Mouse (Mus musculus) embryonic facial prominence, embryonic 14.5 days (tissue): Measurements from ENCODE around the gene Olfr104-ps. TPM values are rescaled to one million over a fixed set of nuclear protein-coding genes. Genes with fewer than 3 reads are reported as not detected.

ENCODE experiments used
- ATAC-seq: fragments of 200-750 bp; cut with Nextera tagmentation; 2 replicates; pipeline ENCODE4 v1.8.0; 2017; ENCODE audit warnings: low read depth, moderate number of reproducible peaks, moderate TSS enrichment
- DNase-seq: peaks from one replicate; pipeline ENCODE4 v3.0.0-alpha.2; 2015; ENCODE audit warnings: low spot score
- H3K27ac ChIP-seq: fragments of 300-500 bp; sonication (generic); replicated peaks from 2 replicates; pipeline ENCODE4 v1.5.1; 2014; ENCODE audit warnings: low read depth, mild to moderate bottlenecking, low read length, moderate library complexity
- H3K27me3 ChIP-seq: fragments of 300-500 bp; sonication (generic); replicated peaks from 2 replicates; pipeline ENCODE4 v1.6.1; 2014; ENCODE audit warnings: low read length; ENCODE audit not compliant: control insufficient read depth, insufficient read depth
- H3K36me3 ChIP-seq: fragments of 300-500 bp; sonication (generic); 2 replicates; pipeline ENCODE4 v1.6.1; 2014; ENCODE audit warnings: low read length, mixed read lengths; ENCODE audit not compliant: control insufficient read depth, insufficient read depth
- H3K4me1 ChIP-seq: fragments of 300-500 bp; sonication (generic); 2 replicates; pipeline ENCODE4 v1.6.1; 2014; ENCODE audit warnings: antibody characterized with exemption, low read length; ENCODE audit not compliant: control insufficient read depth, insufficient read depth
- H3K4me2 ChIP-seq: fragments of 300-500 bp; sonication (generic); 2 replicates; pipeline ENCODE4 v1.6.1; 2014; ENCODE audit warnings: low read depth, mild to moderate bottlenecking, low read length, moderate library complexity, mixed read lengths
- H3K4me3 ChIP-seq: fragments of 300-500 bp; sonication (generic); 2 replicates; pipeline ENCODE4 v1.5.1; 2014; ENCODE audit warnings: low read depth, mild to moderate bottlenecking, low read length
- H3K9ac ChIP-seq: fragments of 300-500 bp; sonication (generic); 2 replicates; pipeline ENCODE4 v1.6.1; 2014; ENCODE audit warnings: low read depth, mild to moderate bottlenecking, low read length, moderate library complexity, mixed read lengths
- H3K9me3 ChIP-seq: fragments of 300-500 bp; sonication (generic); 2 replicates; pipeline ENCODE4 v1.6.1; 2016; ENCODE audit warnings: low read length; ENCODE audit not compliant: control insufficient read depth
- WGBS: fragments of 180-500 bp; shearing (Covaris S2); extraction: QIAGEN DNeasy Blood & Tissue Kit; methylation state at CpG from one replicate; pipeline ENCODE4 v1.1.7; 2014; 5-methylcytosine and 5-hydroxymethylcytosine counted together
- polyA plus RNA-seq: library from polyadenylated mRNA; unstranded; fragments of >200 nt; fragmentation: Nextera tagmentation; extraction: Ambion mirVana; gene quantifications from 2 replicates; pipeline ENCODE4 v1.2.1, GENCODE M21; 2014

The Olfr104-ps gene
- polyA plus RNA-seq: 0.08 TPM in 1 of 2 replicates, not detected in the other

DNA sequence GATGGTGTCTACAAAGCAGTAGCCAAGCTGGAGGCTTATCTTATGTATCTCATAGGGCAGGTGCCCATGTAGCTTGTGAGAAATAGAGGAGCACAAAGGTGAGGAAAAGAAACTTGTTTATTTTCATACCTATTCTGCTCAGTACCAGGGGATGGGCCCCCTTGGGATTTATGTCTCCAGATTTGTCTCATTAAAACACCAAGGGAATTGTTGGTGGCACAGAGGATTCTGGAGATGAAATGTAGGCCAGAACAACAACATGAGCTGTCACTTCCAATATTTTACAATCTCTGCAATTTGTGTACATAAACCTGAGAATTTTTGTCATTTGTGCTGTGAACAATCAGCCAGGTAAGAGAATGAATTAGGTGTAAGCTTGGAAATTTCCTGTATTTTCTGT is at the start of gene Olfr104-ps:
Gene Olfr104-ps (plus strand): TSS at position 301 of the 400 bp plus-strand sequence.
- Histone ChIP-seq H3K27me3 (no peaks in the 10 kb centered on the region), H3K27ac (no peak within 1 kb of the TSS), H3K9me3 (0 out of 2 replicates have a peak, but pooled peaks cover 6% of the 10 kb centered on the region), H3K4me2 (no peak within 1 kb of the TSS), H3K4me1 (no peaks in the 10 kb centered on the region), H3K4me3 (no peak within 1 kb of the TSS), H3K9ac (no peak within 1 kb of the TSS), H3K36me3 (no peaks in the 10 kb centered on the region)
- no peak for ATAC-seq
- no peak for DNase-seq

DNA sequence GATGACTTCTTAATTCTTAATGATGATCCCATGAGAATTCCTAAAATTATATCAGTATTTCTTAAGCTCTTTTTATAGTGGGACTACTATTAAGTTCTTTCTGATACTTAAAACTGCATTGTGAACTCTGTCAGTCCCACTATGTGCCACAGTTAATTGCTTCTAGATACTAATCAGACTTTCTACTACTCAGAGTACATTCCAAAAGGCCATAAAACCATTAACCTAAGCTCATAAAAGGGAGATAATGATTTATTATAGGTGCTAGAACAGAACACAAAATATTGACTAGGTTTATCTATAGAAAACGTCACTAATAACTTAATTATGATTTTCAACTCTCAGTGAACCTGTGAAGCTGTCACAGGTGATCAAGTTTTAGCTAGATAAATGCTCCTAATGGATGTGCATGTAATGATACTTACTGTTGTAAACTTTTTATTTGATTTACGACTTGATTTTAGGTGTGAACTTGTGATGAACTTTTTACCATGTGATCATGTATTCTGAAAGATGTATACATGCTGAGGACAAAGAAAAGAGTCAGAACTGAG is 49.2 kb upstream of the Olfr104-ps start:
- no peaks in the 10 kb centered on the region for H3K27me3 ChIP-seq
- no peaks in the 10 kb centered on the region for H3K36me3 ChIP-seq
- WGBS: 41% methylated on average over 2 of the region's 2 CpGs
- H3K9me3 ChIP-seq: no peaks in the 10 kb centered on the region
- ATAC-seq (no peak), DNase-seq (no peak)
- no peak overlapping the region for H3K4me2 ChIP-seq
- no peak overlapping the region for H3K27ac ChIP-seq
- H3K4me3 ChIP-seq: no peak overlapping the region
- no peak overlapping the region for H3K9ac ChIP-seq
- H3K4me1 ChIP-seq: no peaks in the 10 kb centered on the region

DNA sequence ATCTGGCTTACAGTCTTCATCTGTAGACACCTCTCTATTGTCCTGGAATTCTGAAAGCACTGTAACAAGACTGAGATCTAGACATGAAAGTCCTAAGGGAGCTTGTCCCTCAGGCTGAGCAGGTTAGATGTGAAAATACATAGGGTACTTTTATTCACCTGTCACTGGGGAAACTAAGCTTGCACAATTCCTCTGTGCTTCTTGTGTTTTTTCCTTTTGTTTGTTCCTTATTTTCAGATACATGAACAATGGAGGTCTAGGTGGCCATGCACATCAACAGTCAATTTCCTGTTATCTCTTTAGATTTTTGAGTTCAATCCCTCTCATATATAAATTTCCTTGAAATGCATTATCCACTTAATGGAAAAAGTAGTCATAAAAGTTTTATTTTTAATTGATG is 42.4 kb upstream of the Olfr104-ps start, which contains the start of gene Olfr102:
Gene Olfr102 (minus strand): TSS at position 101 of the 400 bp plus-strand sequence.
- Histone ChIP-seq H3K9me3 (no peaks in the 10 kb centered on the region), H3K4me2 (no peak within 1 kb of the TSS), H3K4me3 (no peak within 1 kb of the TSS), H3K4me1 (no peaks in the 10 kb centered on the region), H3K9ac (no peak within 1 kb of the TSS), H3K36me3 (no peaks in the 10 kb centered on the region), H3K27me3 (no peaks in the 10 kb centered on the region), H3K27ac (no peak within 1 kb of the TSS)
- no peak for ATAC-seq
- DNase-seq: no peak

DNA sequence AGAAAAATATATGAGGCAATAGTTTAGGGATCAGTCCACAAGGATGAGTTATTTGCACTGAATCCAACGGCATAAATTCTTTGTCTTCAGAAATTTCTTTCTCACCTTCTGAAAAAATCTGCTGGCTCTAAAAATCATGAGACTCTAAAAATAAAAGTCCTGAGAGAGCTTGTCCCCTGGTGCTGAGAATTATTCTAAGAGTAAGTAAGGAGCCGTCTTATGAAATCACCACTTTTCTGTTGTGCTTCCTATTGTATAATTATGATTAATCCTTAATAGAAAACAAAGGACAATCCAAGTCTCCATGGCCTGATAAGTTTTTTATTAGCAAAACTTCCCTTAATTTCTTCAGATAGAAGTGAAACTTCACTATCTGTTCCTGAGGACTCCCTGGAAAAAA is 19.8 kb upstream of the Olfr104-ps start, which contains the start of gene Olfr103:
Gene Olfr103 (minus strand): TSS at position 101 of the 400 bp plus-strand sequence.
- H3K27me3 ChIP-seq: no peaks in the 10 kb centered on the region
- 80% methylated on average over 2 of the region's 2 CpGs for WGBS
- H3K36me3 ChIP-seq: no peaks in the 10 kb centered on the region
- H3K9me3 ChIP-seq: no peaks in the 10 kb centered on the region
- no peak within 1 kb of the TSS for H3K4me3 ChIP-seq
- ATAC-seq (no peak), DNase-seq (no peak)
- no peak within 1 kb of the TSS for H3K9ac ChIP-seq
- no peak within 1 kb of the TSS for H3K4me2 ChIP-seq
- H3K4me1 ChIP-seq: no peaks in the 10 kb centered on the region
- H3K27ac ChIP-seq: no peak within 1 kb of the TSS

- Histone ChIP-seq H3K4me3 (no peak within 1 kb of the TSS), H3K27me3 (no peaks in the 10 kb centered on the region), H3K36me3 (no peaks in the 10 kb centered on the region), H3K4me2 (no peak within 1 kb of the TSS), H3K9ac (no peak within 1 kb of the TSS), H3K27ac (no peak within 1 kb of the TSS), H3K4me1 (no peaks in the 10 kb centered on the region), H3K9me3 (no peaks in the 10 kb centered on the region)
- ATAC-seq: no peak
- DNase-seq: no peak
Observed at GRCm38 (mm10) chr17:37378733-37379132, 19.4 kb downstream of the Olfr104-ps start, which contains the start of gene Olfr105-ps. TSS of gene Olfr105-ps (plus strand) at chr17:37379033.

DNA sequence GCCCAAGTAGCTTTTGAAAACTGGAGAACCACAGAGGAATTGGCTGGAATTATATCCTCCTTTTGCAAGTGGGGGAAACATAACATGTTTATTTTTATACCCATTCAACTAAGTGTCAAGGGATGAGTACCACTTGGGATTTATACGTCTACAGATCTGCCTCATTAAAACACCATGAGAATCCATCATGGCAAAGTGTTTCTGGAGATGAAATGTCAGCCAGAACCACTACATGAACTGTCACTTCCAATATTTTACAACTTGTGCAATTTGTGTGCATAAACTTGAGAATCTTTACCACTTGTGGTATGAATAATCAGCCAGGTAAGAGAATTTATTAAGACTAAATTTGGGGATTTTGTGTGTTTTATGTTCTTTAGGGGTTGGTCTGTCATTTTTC is 30.7 kb downstream of the Olfr104-ps start, which contains the start of gene Olfr106-ps:
Gene Olfr106-ps (plus strand): TSS at position 301 of the 400 bp plus-strand sequence.
- no peak within 1 kb of the TSS for H3K9ac ChIP-seq
- H3K4me2 ChIP-seq: no peak within 1 kb of the TSS
- WGBS: 70% methylated on average over 1 of the region's 1 CpGs
- DNase-seq (no peak), ATAC-seq (no peak)
- H3K9me3 ChIP-seq: no peaks in the 10 kb centered on the region
- H3K4me1 ChIP-seq: no peaks in the 10 kb centered on the region
- no peaks in the 10 kb centered on the region for H3K27me3 ChIP-seq
- H3K36me3 ChIP-seq: no peaks in the 10 kb centered on the region
- no peak within 1 kb of the TSS for H3K4me3 ChIP-seq
- no peak within 1 kb of the TSS for H3K27ac ChIP-seq

DNA sequence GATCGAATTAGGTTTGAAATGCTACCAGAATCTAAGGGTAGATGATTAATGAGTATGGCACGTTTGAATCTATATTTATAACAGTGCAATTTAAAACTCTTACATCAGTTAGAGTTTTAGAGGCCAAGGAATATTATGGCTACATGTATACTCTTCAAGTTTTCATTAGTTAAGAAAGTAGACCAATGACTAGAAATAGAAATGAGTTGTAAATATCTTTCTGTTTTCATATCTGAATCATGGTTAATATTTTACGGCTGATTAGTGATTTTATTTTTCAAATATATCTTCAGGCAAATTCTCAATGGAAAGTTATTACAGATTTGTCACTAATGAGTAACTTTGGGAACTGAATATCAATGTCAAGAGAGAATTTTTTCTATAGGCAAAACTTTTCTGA is 39.5 kb downstream of the Olfr104-ps start, which contains the start of gene Olfr107:
Gene Olfr107 (plus strand): TSS at position 301 of the 400 bp plus-strand sequence.
- no peak within 1 kb of the TSS for H3K9ac ChIP-seq
- 75% methylated on average over 3 of the region's 3 CpGs for WGBS
- no peak within 1 kb of the TSS for H3K4me3 ChIP-seq
- ATAC-seq: no peak
- H3K4me1 ChIP-seq: no peaks in the 10 kb centered on the region
- no peak within 1 kb of the TSS for H3K27ac ChIP-seq
- H3K27me3 ChIP-seq: no peaks in the 10 kb centered on the region
- no peak within 1 kb of the TSS for H3K4me2 ChIP-seq
- H3K9me3 ChIP-seq: no peaks in the 10 kb centered on the region
- no peak for DNase-seq
- H3K36me3 ChIP-seq: no peaks in the 10 kb centered on the region

DNA sequence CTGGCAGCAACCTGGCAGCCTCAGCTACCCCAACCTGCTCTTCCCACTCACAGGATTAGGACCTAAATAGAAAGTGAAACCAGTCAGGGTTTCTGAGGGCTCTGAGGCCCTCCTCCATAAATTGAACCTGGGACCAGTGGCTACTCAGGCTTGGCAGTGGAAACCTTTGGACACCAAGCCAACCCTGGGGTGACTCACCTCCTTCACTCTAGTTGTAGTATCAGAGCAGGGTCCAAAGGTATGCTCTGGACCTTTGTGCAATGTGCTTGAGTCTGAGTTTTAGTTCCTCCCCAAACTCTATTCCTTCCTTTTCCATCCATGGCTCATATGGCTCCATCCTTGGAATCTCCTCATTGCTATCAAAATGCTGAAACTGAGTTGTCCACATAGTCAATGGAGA is 54.0 kb downstream of the Olfr104-ps start:
- ATAC-seq (no peak), DNase-seq (no peak)
- H3K27me3 ChIP-seq: no peaks in the 10 kb centered on the region
- H3K36me3 ChIP-seq: no peaks in the 10 kb centered on the region
- H3K27ac ChIP-seq: no peak overlapping the region
- no peak overlapping the region for H3K9ac ChIP-seq
- no peak overlapping the region for H3K4me3 ChIP-seq
- H3K4me2 ChIP-seq: no peak overlapping the region
- no peaks in the 10 kb centered on the region for H3K4me1 ChIP-seq
- 0 out of 2 replicates have a peak, but pooled peaks cover 4% of the 10 kb centered on the region for H3K9me3 ChIP-seq
